Mouse (Mus musculus) liver, adult 2 months (tissue): ENCODE measurements around the gene Ifnl2.

Experiments used
- CTCF ChIP-seq: fragments of 200-500 bp; IDR thresholded peaks from 2 replicates; pipeline ENCODE4 v1.5.1; 2011; ENCODE audit warnings: low read depth, low read length, control low read depth
- POLR2A ChIP-seq: fragments of 200-500 bp; IDR thresholded peaks from 2 replicates; pipeline ENCODE4 v1.6.1; 2011; ENCODE audit warnings: low read length, control low read depth; ENCODE audit not compliant: insufficient read depth; ENCODE audit errors: extremely low read depth

DNA sequence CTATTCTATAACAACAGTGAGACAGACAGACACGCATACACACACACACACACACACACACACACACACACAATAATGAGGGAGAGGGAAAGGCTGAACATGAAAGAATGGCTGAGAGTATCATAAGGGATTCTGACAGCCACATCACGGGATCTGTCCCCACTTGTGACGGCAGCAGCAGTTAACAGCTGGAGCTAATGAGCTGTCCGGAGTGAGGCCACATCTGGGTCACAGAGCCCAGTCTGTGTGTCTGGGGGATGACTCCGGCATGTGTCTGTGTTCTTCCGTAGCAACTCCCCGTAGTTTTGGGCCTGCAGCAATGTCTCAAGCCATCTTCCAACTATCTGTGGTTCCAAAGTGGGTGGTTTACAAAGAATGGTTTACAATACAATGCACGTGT lies 21.8 kb upstream of the Ifnl2 start:
- TF ChIP-seq CTCF, result no peak
- TF ChIP-seq POLR2A, result no peak
